Mouse (Mus musculus) midbrain, embryonic 13.5 days (tissue): ENCODE measurements around the gene Oaf. TPM values are rescaled to one million over a fixed set of nuclear protein-coding genes. Genes with fewer than 3 reads are reported as not detected.

Source experiments
- ATAC-seq: fragments of 200-750 bp; cut with Nextera tagmentation; 2 replicates; pipeline ENCODE4 v1.8.0; 2017; ENCODE audit warnings: mild to moderate bottlenecking, moderate TSS enrichment, moderate library complexity
- H3K27ac ChIP-seq: fragments of 300-500 bp; sonication (generic); 2 replicates; pipeline ENCODE4 v1.5.1; 2015; ENCODE audit warnings: inconsistent platforms, mild to moderate bottlenecking, moderate library complexity
- H3K27me3 ChIP-seq: fragments of 300-500 bp; sonication (generic); 2 replicates; pipeline ENCODE4 v1.6.1; 2015; ENCODE audit warnings: mild to moderate bottlenecking, inconsistent platforms
- H3K36me3 ChIP-seq: fragments of 300-500 bp; sonication (generic); 2 replicates; pipeline ENCODE4 v1.6.1; 2015; ENCODE audit warnings: mild to moderate bottlenecking, inconsistent platforms
- H3K4me1 ChIP-seq: fragments of 300-500 bp; sonication (generic); replicated peaks from 2 replicates; pipeline ENCODE4 v1.6.1; 2015; ENCODE audit warnings: inconsistent platforms
- H3K4me2 ChIP-seq: fragments of 300-500 bp; sonication (generic); replicated peaks from 2 replicates; pipeline ENCODE4 v1.6.1; 2015; ENCODE audit warnings: moderate library complexity, mild to moderate bottlenecking, inconsistent platforms
- H3K4me3 ChIP-seq: fragments of 300-500 bp; sonication (generic); replicated peaks from 2 replicates; pipeline ENCODE4 v1.5.1; 2015; ENCODE audit warnings: mild to moderate bottlenecking, inconsistent platforms
- H3K9ac ChIP-seq: fragments of 300-500 bp; sonication (generic); replicated peaks from 2 replicates; pipeline ENCODE4 v1.6.1; 2015; ENCODE audit warnings: mild to moderate bottlenecking, inconsistent platforms
- H3K9me3 ChIP-seq: fragments of 300-500 bp; sonication (generic); 2 replicates; pipeline ENCODE4 v1.6.1; 2016; ENCODE audit warnings: mild to moderate bottlenecking, inconsistent platforms
- WGBS: fragments of 180-500 bp; shearing (Covaris S2); methylation state at CpG from one replicate; pipeline ENCODE4 v1.1.7; 2015; 5-methylcytosine and 5-hydroxymethylcytosine counted together
- polyA plus RNA-seq: library from polyadenylated mRNA; unstranded; fragments of >200 nt; fragmentation: Nextera tagmentation; extraction: Ambion mirVana; gene quantifications from 2 replicates; pipeline ENCODE4 v1.2.1, GENCODE M21; 2015

Gene Oaf
- polyA plus RNA-seq, 1 experiment from 2014 or later, result 7.1 TPM

DNA sequence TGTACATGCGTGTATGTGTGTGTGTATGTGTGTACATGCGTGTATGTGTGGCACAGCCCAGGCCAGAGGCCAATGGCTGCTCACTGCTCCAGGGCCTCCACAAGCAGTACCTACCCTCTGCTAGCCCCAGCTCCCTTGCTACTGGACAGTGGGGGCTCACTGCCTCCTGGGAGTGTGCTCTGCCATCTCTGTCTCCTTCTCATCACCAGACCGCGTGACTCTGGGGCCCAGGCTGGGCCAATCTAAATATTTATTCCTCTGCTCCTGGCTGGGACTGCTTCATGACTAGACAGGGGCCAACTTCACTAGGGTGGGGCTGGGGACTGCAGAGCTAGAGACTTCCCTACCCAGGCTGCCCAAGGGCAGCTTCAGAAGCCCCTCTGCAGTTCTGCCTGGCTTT, 7.9 kb downstream of the Oaf start:
- Histone ChIP-seq H3K4me2 (no peak overlapping the region), H3K27me3 (peaks cover 7% of the 10 kb centered on the region; the same call in 1 of the 2 replicates), H3K4me1 (peaks cover 12% of the 10 kb centered on the region), H3K27ac (no peak overlapping the region), H3K36me3 (no peaks in the 10 kb centered on the region), H3K4me3 (no peak overlapping the region), H3K9ac (no peak overlapping the region), H3K9me3 (no peaks in the 10 kb centered on the region)
- ATAC-seq, result peak; percentile 65
- WGBS, result 79% methylated on average over 4 of the region's 4 CpGs

DNA sequence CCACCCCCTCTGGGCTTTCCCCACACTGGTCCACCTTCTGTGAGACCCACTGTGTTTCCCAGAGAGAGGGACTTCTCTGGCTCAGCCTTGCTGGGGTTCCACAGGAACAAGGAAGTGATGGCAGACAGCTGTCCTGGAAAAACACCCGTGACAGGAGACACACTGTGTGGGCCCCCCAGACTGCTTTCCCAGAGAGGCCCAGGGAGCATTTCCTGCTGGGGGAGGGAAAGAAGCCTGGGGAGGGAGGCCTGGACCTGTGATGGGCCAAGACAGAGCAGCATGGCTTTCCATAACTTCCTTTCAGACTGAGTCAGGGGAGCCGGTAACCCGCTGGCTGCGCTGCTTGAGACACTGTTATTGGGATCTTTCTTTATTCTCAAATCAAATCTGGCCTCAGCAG, 8.8 kb downstream of the Oaf start:
- H3K36me3 ChIP-seq, result no peaks in the 10 kb centered on the region
- WGBS, result 73% methylated on average over 4 of the region's 4 CpGs
- H3K4me1 ChIP-seq, result peaks cover 12% of the 10 kb centered on the region
- peaks cover 3% of the 10 kb centered on the region; the same call in 1 of the 2 replicates for H3K27me3 ChIP-seq
- no peak overlapping the region for H3K4me2 ChIP-seq
- H3K4me3 ChIP-seq, result no peak overlapping the region
- no peak overlapping the region for H3K27ac ChIP-seq
- no peak overlapping the region for H3K9ac ChIP-seq
- ATAC-seq, result no peak
- H3K9me3 ChIP-seq, result no peaks in the 10 kb centered on the region

- no peak overlapping the region for H3K27ac ChIP-seq
- H3K9me3 ChIP-seq, result no peaks in the 10 kb centered on the region
- no peak overlapping the region for H3K4me2 ChIP-seq
- no peak overlapping the region for H3K9ac ChIP-seq
- 91% methylated on average over 7 of the region's 7 CpGs for WGBS
- no peak overlapping the region for H3K4me3 ChIP-seq
- ATAC-seq, result no peak
- peaks cover 16% of the 10 kb centered on the region for H3K4me1 ChIP-seq
- no peaks in the 10 kb centered on the region for H3K36me3 ChIP-seq
- peaks cover 3% of the 10 kb centered on the region; the same call in 1 of the 2 replicates for H3K27me3 ChIP-seq
Measured at GRCm38 (mm10) chr9:43229962-43230361, 9.7 kb downstream of the Oaf start.

DNA sequence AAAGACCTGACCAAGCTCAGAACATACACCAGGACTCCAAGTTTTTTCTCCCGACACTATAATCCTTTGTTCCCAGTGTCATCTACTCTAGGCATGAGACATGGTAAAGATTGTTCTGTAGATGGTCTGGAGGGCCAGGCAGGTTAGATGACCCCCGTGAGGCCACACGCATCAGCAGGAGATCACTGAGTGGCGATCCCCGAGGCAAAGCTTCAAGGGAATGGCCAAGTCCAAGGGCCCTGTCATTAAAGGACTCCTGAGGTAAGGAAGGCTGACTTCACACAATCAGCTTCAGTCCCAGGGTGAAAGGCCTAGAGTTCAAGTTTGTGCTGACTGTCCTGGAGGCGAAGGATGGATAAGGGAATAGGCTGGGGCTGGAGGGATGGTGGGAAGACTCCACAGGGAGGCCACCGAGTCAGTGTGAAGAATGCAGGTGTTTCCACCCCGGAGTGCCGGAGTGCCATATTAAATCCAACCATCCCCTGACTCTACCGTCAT, 10.3 kb downstream of the Oaf start:
- no peak for ATAC-seq
- Histone ChIP-seq H3K36me3 (no peaks in the 10 kb centered on the region), H3K9me3 (no peaks in the 10 kb centered on the region), H3K4me2 (no peak overlapping the region), H3K27ac (no peak overlapping the region), H3K4me3 (no peak overlapping the region), H3K4me1 (peaks cover 16% of the 10 kb centered on the region), H3K27me3 (peaks cover 3% of the 10 kb centered on the region; the same call in 1 of the 2 replicates), H3K9ac (no peak overlapping the region)
- WGBS, result 91% methylated on average over 10 of the region's 10 CpGs

GRCm38 (mm10) chr9:43228745-43229144, 11.0 kb downstream of the Oaf start:
- Histone ChIP-seq H3K9ac (no peak overlapping the region), H3K27me3 (no peaks in the 10 kb centered on the region), H3K27ac (no peak overlapping the region), H3K36me3 (no peaks in the 10 kb centered on the region), H3K4me3 (no peak overlapping the region), H3K4me1 (peaks cover 16% of the 10 kb centered on the region), H3K9me3 (no peaks in the 10 kb centered on the region), H3K4me2 (no peak overlapping the region)
- ATAC-seq, result no peak
- 91% methylated on average over 2 of the region's 2 CpGs for WGBS

DNA sequence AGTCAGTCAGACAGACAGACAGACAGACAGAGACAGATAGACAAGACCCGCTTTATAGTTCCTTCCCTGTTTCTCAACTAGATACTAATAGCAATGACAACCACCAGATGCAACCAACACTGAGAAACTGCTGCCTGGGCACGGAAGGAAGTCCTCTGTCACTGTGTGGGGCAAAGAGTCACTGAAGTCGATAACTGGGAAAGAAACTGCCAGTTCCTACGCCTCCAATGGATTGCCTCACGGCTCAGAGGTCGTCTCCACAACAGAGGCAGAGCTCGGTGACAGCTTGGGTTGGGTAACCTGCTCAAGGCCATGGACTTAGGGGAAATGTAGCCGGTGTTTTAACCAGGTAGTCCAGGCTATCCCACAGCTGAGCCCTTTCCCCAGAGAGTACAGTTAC, 12.1 kb downstream of the Oaf start:
- H3K4me2 ChIP-seq, result no peak overlapping the region
- ATAC-seq, result no peak
- H3K27ac ChIP-seq, result no peak overlapping the region
- H3K36me3 ChIP-seq, result no peaks in the 10 kb centered on the region
- H3K27me3 ChIP-seq, result 0 out of 2 replicates have a peak, but pooled peaks cover 2% of the 10 kb centered on the region
- H3K4me3 ChIP-seq, result no peak overlapping the region
- 89% methylated on average over 8 of the region's 8 CpGs for WGBS
- no peak overlapping the region for H3K9ac ChIP-seq
- no peaks in the 10 kb centered on the region for H3K9me3 ChIP-seq
- H3K4me1 ChIP-seq, result peaks cover 16% of the 10 kb centered on the region

DNA sequence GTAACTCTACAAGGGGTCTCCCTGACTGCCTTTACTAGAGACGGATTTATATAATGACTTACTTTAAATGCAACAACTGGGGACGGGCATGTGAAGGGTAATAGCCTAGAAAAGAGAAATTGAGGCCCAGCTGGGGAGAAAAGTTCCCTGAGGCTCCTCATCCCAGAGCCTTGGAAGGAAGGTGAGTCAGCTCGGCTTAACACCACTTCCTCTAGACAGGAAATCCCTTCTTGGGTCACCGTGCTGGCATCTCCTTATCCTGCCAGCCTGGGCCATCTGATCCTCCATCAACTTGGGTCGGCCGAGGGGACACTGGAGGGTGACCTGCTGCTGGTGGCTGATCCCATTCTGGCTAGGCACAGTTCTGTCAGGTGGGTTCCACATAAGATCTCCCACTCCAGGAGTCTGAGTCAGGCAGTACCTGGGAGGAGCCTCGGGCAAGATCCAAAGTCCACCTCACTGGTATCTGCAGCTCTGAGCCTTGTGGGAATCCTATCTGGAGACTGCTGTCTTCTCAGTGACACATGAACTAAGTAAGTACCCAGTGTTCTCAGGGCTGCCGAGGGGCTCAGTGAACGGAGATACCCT, 13.0 kb downstream of the Oaf start:
- Histone ChIP-seq H3K27me3 (0 out of 2 replicates have a peak, but pooled peaks cover 2% of the 10 kb centered on the region), H3K9me3 (no peaks in the 10 kb centered on the region), H3K4me3 (no peak overlapping the region), H3K27ac (no peak overlapping the region), H3K4me1 (peaks cover 9% of the 10 kb centered on the region), H3K4me2 (no peak overlapping the region), H3K36me3 (no peaks in the 10 kb centered on the region), H3K9ac (no peak overlapping the region)
- 79% methylated on average over 9 of the region's 9 CpGs for WGBS
- ATAC-seq, result no peak

DNA sequence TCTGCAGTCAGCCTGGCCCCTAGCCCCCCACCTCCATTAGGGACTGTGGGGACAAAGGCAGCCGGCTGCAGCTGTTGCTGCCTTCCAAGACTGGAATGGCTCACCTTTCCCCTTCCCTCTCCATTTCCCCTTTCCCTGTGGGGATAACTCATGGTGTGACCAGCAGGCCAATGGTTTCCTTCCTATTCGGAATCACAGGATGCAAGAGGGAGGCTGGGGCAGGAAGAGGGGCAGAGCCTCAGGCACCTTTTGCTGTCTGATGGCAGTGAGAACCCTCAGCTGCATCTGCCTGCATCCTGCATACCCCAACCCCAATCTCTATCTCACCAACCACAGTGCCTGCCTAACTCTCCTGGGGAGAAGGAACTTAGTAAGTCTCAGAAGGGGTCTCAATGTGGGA, 14.2 kb downstream of the Oaf start:
- Histone ChIP-seq H3K4me3 (no peak overlapping the region), H3K9me3 (no peaks in the 10 kb centered on the region), H3K27me3 (0 out of 2 replicates have a peak, but pooled peaks cover 2% of the 10 kb centered on the region), H3K36me3 (no peaks in the 10 kb centered on the region), H3K27ac (no peak overlapping the region), H3K4me2 (no peak overlapping the region), H3K4me1 (peaks cover 4% of the 10 kb centered on the region; the same call in 1 of the 2 replicates), H3K9ac (no peak overlapping the region)
- 41% methylated on average over 2 of the region's 2 CpGs for WGBS
- no peak for ATAC-seq

DNA sequence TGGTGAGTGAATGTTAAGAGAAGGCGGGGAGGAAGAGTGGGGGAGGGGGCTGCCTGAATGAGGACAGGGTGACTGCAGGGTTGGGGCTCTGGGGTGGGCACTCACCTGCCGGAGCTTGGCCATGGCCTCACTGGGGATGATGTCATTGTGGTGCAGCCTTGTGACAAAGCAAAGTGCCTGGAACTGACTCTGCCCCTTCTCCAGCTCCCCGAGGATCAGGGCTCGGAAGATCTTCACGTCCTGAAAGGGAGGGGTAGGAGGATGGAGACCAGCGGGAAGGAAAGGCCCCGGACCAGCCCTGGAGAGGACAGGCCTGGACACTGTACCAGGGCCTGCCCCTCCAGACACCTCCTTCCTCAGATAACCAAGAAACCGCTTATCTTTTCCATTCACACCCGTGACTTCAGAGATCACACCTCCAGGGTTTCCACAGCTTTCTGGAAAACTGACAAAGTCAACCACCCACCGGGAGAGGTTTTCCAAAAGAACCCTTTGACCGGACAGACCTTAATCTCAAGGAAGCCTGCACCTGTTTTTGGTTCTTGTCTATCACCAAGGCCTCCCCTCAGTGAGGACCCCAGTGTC, 14.8 kb downstream of the Oaf start:
- H3K9me3 ChIP-seq, result no peaks in the 10 kb centered on the region
- 57% methylated on average over 11 of the region's 11 CpGs for WGBS
- 0 out of 2 replicates have a peak, but pooled peaks cover 2% of the 10 kb centered on the region for H3K27me3 ChIP-seq
- ATAC-seq, result no peak
- no peak overlapping the region for H3K9ac ChIP-seq
- H3K27ac ChIP-seq, result no peak overlapping the region
- no peaks in the 10 kb centered on the region for H3K36me3 ChIP-seq
- no peak overlapping the region for H3K4me2 ChIP-seq
- no peak overlapping the region for H3K4me3 ChIP-seq
- peaks cover 4% of the 10 kb centered on the region; the same call in 1 of the 2 replicates for H3K4me1 ChIP-seq

DNA sequence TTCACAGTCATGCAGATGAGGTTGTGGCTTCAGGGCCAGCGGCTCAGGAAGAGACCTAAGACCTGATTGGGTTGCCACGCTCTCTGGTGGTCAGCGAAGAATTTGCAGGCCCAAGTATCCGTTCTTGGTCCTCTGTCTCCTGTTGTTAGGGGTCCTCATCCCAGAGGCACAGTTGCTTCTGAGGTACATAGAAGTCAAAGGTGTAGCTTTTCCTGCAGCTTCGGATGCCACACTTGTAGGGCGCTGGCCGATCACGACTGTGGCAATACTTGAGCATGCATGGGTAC, 17.3 kb downstream of the Oaf start:
- Histone ChIP-seq H3K27ac (no peak overlapping the region), H3K4me1 (peaks cover 4% of the 10 kb centered on the region; the same call in 1 of the 2 replicates), H3K4me3 (no peak overlapping the region), H3K36me3 (no peaks in the 10 kb centered on the region), H3K9me3 (no peaks in the 10 kb centered on the region), H3K9ac (no peak overlapping the region), H3K27me3 (0 out of 2 replicates have a peak, but pooled peaks cover 2% of the 10 kb centered on the region), H3K4me2 (no peak overlapping the region)
- whole genome bisulfite sequencing, result 38% methylated on average over 8 of the region's 8 CpGs
- ATAC-seq, result no peak

DNA sequence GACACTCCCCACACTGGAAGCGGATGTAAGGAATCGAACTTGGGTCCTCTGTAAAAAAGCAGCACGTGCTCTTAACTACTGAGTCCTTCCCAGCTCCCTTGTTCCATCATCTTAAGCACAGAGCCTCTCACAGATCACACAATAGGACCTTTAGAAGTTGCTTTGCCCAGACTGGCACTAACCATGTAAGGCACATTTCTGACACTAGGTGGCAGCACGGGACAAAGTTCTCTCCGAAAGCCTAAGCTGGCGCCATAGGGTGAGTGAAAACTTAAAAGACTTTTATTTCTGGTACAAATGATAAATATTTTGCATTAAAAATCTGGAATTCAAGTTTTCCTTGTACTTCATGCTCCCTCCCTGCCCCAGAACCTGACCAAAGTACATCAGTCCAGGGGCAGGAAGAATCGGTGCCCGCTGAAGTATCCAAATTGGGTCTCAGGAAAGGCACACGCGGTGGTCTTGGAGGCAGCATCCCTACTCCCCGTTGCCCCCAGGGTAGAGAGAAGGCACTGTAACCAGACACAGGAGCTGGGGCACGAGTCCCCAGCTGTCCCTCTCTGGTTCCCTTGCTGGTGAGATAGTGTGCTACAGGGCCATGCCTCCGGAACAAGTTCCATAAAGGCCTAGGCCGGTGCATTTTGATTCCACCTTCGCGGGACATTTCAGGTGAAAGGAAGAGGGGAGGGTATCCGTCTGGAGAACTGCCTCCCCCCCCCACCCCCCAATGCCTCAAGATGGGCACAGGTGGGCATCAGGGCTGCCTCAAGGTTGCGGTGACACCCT, 17.9 kb downstream of the Oaf start:
- ATAC-seq, result peak; percentile 57
- H3K4me3 ChIP-seq, result no peak overlapping the region
- H3K9ac ChIP-seq, result no peak overlapping the region
- no peak overlapping the region for H3K4me2 ChIP-seq
- H3K36me3 ChIP-seq, result no peaks in the 10 kb centered on the region
- no peaks in the 10 kb centered on the region for H3K9me3 ChIP-seq
- H3K4me1 ChIP-seq, result peaks cover 4% of the 10 kb centered on the region; the same call in 1 of the 2 replicates
- no peak overlapping the region for H3K27ac ChIP-seq
- 0 out of 2 replicates have a peak, but pooled peaks cover 2% of the 10 kb centered on the region for H3K27me3 ChIP-seq
- WGBS, result 36% methylated on average over 18 of the region's 18 CpGs

DNA sequence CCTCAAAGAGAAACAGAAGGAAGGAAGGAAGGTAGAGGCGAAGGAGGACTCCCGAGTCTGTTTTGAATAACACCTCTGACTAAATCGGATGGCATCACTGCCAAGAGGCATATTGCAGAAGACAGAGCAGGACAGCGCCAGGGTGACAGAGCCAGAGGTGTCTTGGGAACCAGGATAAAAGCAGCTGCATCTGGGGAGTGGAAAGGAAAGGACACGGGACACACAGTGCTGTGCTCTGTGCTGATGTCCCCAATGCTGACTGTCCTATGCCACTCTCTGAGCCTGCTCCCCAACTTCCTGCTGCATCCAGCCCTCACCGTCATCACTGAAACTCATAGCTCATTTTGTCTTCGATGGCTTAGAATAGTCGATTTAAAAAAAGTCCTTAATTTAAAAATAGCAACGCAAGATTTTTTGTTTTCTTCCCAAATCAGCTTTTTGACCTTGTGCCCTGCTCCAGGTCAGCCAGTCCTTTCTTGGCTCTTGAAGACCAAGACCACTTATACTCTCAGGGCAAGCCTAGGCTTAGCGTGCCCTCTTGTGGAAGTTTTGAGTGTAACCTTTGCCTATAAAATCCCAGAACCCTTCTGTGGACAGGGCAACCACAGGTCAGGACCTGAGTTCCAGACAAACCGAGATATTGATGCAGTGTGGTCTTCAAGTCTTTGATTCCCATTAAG, 28.8 kb downstream of the Oaf start:
- peak; percentile 67 for ATAC-seq
- Histone ChIP-seq H3K27me3 (peaks cover 27% of the 10 kb centered on the region), H3K4me2 (no peak overlapping the region), H3K4me3 (no peak overlapping the region), H3K9ac (no peak overlapping the region), H3K36me3 (no peaks in the 10 kb centered on the region), H3K27ac (no peak overlapping the region), H3K9me3 (no peaks in the 10 kb centered on the region), H3K4me1 (peaks cover 13% of the 10 kb centered on the region)
- WGBS, result 29% methylated on average over 11 of the region's 11 CpGs
